Mouse (Mus musculus) heart, embryonic 11.5 days (tissue): ENCODE results near the gene S100a6. TPM values are rescaled to one million over a fixed set of nuclear protein-coding genes. Genes with fewer than 3 reads are reported as not detected.

Experiments used
- ATAC-seq: fragments of 200-750 bp; cut with Nextera tagmentation; replicated peaks from 2 replicates; pipeline ENCODE4 v1.8.0; 2017; ENCODE audit warnings: moderate library complexity; ENCODE audit not compliant: insufficient number of reproducible peaks, low FRiP score, low TSS enrichment
- H3K27ac ChIP-seq: fragments of 300-500 bp; sonication (generic); 2 replicates; pipeline ENCODE4 v1.5.1; 2014; ENCODE audit warnings: mild to moderate bottlenecking, low read depth, low read length
- H3K27me3 ChIP-seq: fragments of 300-500 bp; sonication (generic); 2 replicates; pipeline ENCODE4 v1.6.1; 2014; ENCODE audit warnings: mild to moderate bottlenecking, low read length, mixed read lengths; ENCODE audit not compliant: control insufficient read depth, insufficient read depth
- H3K36me3 ChIP-seq: fragments of 300-500 bp; sonication (generic); 2 replicates; pipeline ENCODE4 v1.6.1; 2014; ENCODE audit warnings: mild to moderate bottlenecking, low read length, moderate library complexity, mixed read lengths; ENCODE audit not compliant: control insufficient read depth, insufficient read depth
- H3K4me1 ChIP-seq: fragments of 300-500 bp; sonication (generic); 2 replicates; pipeline ENCODE4 v1.6.1; 2014; ENCODE audit warnings: low read length; ENCODE audit not compliant: control insufficient read depth, insufficient read depth
- H3K4me2 ChIP-seq: fragments of 300-500 bp; sonication (generic); 2 replicates; pipeline ENCODE4 v1.6.1; 2014; ENCODE audit warnings: mild to moderate bottlenecking, moderate library complexity
- H3K4me3 ChIP-seq: fragments of 300-500 bp; sonication (generic); 2 replicates; pipeline ENCODE4 v1.5.1; 2014; ENCODE audit warnings: low read depth, low read length
- H3K9ac ChIP-seq: fragments of 300-500 bp; sonication (generic); 2 replicates; pipeline ENCODE4 v1.6.1; 2014; ENCODE audit warnings: mild to moderate bottlenecking, low read depth, low read length, moderate library complexity
- H3K9me3 ChIP-seq: fragments of 300-500 bp; sonication (generic); replicated peaks from 2 replicates; pipeline ENCODE4 v1.6.1; 2016; ENCODE audit warnings: low read length; ENCODE audit not compliant: control insufficient read depth
- WGBS: fragments of 180-500 bp; shearing (Covaris S2); extraction: QIAGEN DNeasy Blood & Tissue Kit; methylation state at CpG from one replicate; pipeline ENCODE4 v1.1.7; 2014; ENCODE audit not compliant: insufficient replicate concordance; 5-methylcytosine and 5-hydroxymethylcytosine counted together
- polyA plus RNA-seq: library from polyadenylated mRNA; unstranded; fragments of >200 nt; fragmentation: Nextera tagmentation; extraction: Ambion mirVana; gene quantifications from 2 replicates; pipeline ENCODE4 v1.2.1, GENCODE M21; 2014

The S100a6 gene
- polyA plus RNA-seq, 1 experiment from 2014 or later: 43.6 TPM

GRCm38 (mm10) chr3:90604416-90604815 lies 8.3 kb upstream of the S100a6 start:
- Histone ChIP-seq H3K4me2 (no peak overlapping the region), H3K36me3 (no peaks in the 10 kb centered on the region), H3K4me3 (no peak overlapping the region), H3K9ac (no peak overlapping the region), H3K27ac (no peak overlapping the region), H3K4me1 (peaks cover 5% of the 10 kb centered on the region; the same call in 1 of the 2 replicates), H3K9me3 (no peaks in the 10 kb centered on the region), H3K27me3 (0 out of 2 replicates have a peak, but pooled peaks cover 3% of the 10 kb centered on the region)
- ATAC-seq: 0 out of 2 replicates have a peak, but pooled peaks have one; percentile 19
- 48% methylated on average over 4 of the region's 4 CpGs for WGBS

GRCm38 (mm10) chr3:90605049-90605448 lies 7.6 kb upstream of the S100a6 start:
- H3K27ac ChIP-seq: no peak overlapping the region
- no peak overlapping the region for H3K4me3 ChIP-seq
- no peak overlapping the region for H3K9ac ChIP-seq
- ATAC-seq: no peak
- H3K4me2 ChIP-seq: no peak overlapping the region
- no peaks in the 10 kb centered on the region for H3K36me3 ChIP-seq
- H3K27me3 ChIP-seq: 0 out of 2 replicates have a peak, but pooled peaks cover 3% of the 10 kb centered on the region
- H3K9me3 ChIP-seq: no peaks in the 10 kb centered on the region
- peaks cover 5% of the 10 kb centered on the region; the same call in 1 of the 2 replicates for H3K4me1 ChIP-seq
- WGBS: 76% methylated on average over 3 of the region's 3 CpGs

DNA sequence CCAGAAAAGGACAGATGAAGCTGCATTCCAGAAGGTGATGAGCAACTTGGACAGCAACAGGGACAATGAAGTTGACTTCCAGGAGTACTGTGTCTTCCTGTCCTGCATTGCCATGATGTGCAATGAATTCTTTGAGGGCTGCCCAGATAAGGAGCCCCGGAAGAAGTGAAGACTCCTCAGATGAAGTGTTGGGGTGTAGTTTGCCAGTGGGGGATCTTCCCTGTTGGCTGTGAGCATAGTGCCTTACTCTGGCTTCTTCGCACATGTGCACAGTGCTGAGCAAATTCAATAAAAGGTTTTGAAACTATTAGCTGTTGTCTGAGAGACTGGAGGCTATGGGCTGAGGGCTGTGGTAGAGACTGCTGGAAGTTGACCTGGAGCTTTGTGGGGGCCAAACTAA lies 6.9 kb upstream of the S100a6 start:
- WGBS: 84% methylated on average over 2 of the region's 2 CpGs
- H3K4me1 ChIP-seq: peaks cover 5% of the 10 kb centered on the region; the same call in 1 of the 2 replicates
- H3K9ac ChIP-seq: no peak overlapping the region
- H3K4me2 ChIP-seq: no peak overlapping the region
- 0 out of 2 replicates have a peak, but pooled peaks cover 3% of the 10 kb centered on the region for H3K27me3 ChIP-seq
- no peak overlapping the region for H3K27ac ChIP-seq
- no peaks in the 10 kb centered on the region for H3K36me3 ChIP-seq
- no peak for ATAC-seq
- no peak overlapping the region for H3K4me3 ChIP-seq
- H3K9me3 ChIP-seq: no peaks in the 10 kb centered on the region

DNA sequence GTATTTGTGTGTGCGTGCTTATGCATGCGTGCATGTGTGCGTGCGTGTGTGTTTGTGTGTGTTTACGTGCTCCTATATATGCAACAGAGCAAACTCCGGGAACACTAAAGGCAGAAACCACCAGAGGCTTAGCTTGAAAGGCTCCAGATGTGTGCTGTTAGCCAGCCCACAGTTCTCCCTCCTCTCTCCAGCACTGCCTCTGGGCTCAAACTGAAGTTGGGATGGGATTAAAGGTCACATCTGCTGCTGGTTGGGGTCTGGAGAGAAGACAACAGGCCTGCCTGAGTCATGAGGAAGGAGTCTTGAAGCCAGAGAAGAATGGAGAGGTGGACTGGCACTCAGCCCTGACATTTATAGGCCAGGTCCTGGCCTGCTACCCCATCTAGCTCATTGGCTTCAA lies 6.5 kb upstream of the S100a6 start:
- no peak overlapping the region for H3K9ac ChIP-seq
- peaks cover 5% of the 10 kb centered on the region; the same call in 1 of the 2 replicates for H3K4me1 ChIP-seq
- no peaks in the 10 kb centered on the region for H3K9me3 ChIP-seq
- no peak overlapping the region for H3K27ac ChIP-seq
- H3K4me2 ChIP-seq: no peak overlapping the region
- no peaks in the 10 kb centered on the region for H3K36me3 ChIP-seq
- WGBS: 91% methylated on average over 6 of the region's 6 CpGs
- ATAC-seq: no peak
- H3K4me3 ChIP-seq: no peak overlapping the region
- H3K27me3 ChIP-seq: 0 out of 2 replicates have a peak, but pooled peaks cover 3% of the 10 kb centered on the region

DNA sequence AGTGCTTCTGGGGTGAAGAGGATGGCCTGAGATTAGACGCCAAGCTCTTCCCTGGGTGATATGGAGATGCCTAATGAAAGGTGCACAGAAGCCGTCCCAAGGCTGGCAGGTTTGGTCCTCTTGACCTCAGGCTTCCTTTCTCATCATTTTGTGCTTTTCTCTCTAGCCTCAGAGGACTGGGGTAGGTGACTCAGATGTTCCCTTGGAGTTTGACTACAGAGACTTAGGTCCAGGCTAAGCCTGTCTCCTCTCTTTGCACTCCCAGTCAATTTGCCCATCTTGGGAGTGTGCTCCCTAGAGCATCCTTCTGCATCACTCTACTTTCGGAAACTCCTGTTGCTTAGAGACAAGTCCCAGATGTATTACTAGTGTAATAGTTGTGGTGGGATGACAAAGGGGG lies 5.3 kb upstream of the S100a6 start:
- ATAC-seq: no peak
- 69% methylated on average over 3 of the region's 3 CpGs for WGBS

DNA sequence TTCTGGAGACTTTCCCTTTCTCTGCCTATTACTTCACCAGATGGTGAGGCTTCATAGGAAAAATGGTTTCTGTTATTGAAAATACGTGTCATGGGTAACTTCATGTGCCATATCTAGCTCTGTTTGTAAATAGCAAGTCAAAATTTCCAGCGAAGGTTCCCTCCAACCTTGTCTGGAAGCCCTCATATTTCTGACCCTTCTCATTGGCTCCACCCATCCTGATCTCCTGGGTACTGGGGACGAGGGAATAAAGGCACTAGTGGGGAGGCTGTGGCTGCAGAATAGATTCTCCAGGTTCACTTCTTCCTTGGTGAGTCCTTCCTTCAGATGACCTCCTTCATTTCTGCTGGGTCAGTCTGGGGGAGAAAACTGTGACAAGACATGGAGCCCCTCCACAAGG lies 4.5 kb upstream of the S100a6 start, which contains the start of gene S100a5:
Gene S100a5, plus strand, starts transcription at position 301 of the 400 bp plus-strand sequence.
- Histone ChIP-seq H3K9ac (no peak within 1 kb of the TSS), H3K27me3 (0 out of 2 replicates have a peak, but pooled peaks cover 3% of the 10 kb centered on the region), H3K4me1 (peaks cover 9% of the 10 kb centered on the region; the same call in 1 of the 2 replicates), H3K9me3 (no peaks in the 10 kb centered on the region), H3K4me3 (no peak within 1 kb of the TSS), H3K27ac (no peak within 1 kb of the TSS), H3K4me2 (no peak within 1 kb of the TSS), H3K36me3 (no peaks in the 10 kb centered on the region)
- ATAC-seq: no peak
- 47% methylated on average over 3 of the region's 3 CpGs for WGBS

More for the DNA sequence above, 5.3 kb upstream of the S100a6 start:
- Histone ChIP-seq H3K27me3 (0 out of 2 replicates have a peak, but pooled peaks cover 3% of the 10 kb centered on the region), H3K36me3 (no peaks in the 10 kb centered on the region), H3K9ac (no peak overlapping the region), H3K4me1 (peaks cover 5% of the 10 kb centered on the region; the same call in 1 of the 2 replicates), H3K4me2 (no peak overlapping the region), H3K4me3 (no peak overlapping the region), H3K27ac (no peak overlapping the region), H3K9me3 (no peaks in the 10 kb centered on the region)

DNA sequence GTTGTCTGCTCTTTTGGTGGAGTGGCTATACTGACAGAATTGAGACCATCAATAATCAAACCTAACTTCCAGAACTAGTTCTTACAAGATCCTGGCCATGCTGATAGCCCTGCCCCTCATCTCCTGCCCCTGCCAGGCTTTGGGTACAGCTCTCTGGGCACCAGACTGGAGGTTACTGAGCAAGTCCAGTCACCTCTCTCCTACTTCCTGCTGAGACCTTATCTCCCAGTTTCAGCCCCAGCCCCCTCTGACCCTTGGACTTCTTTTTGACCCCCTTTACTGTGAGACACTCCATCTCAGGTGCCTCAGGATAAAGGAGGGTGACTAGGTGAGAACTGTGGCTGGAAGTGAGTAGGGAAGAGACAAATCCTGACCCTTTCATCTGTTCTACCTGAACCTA lies 3.6 kb upstream of the S100a6 start:
- Histone ChIP-seq H3K4me1 (0 out of 2 replicates have a peak, but pooled peaks cover 5% of the 10 kb centered on the region), H3K9me3 (no peaks in the 10 kb centered on the region), H3K36me3 (no peaks in the 10 kb centered on the region), H3K9ac (no peak overlapping the region), H3K27ac (no peak overlapping the region), H3K4me3 (no peak overlapping the region), H3K4me2 (no peak overlapping the region), H3K27me3 (0 out of 2 replicates have a peak, but pooled peaks cover 3% of the 10 kb centered on the region)
- no peak for ATAC-seq

GRCm38 (mm10) chr3:90611494-90611893 lies 1.2 kb upstream of the S100a6 start:
- no peak overlapping the region for H3K27ac ChIP-seq
- no peak for ATAC-seq
- WGBS: 76% methylated on average over 3 of the region's 3 CpGs

GRCm38 (mm10) chr3:90612061-90612460 lies 621 bp upstream of the S100a6 start:
- Histone ChIP-seq H3K4me1 (0 out of 2 replicates have a peak, but pooled peaks cover 5% of the 10 kb centered on the region), H3K27me3 (0 out of 2 replicates have a peak, but pooled peaks cover 3% of the 10 kb centered on the region), H3K27ac (no peak overlapping the region), H3K36me3 (no peaks in the 10 kb centered on the region), H3K4me3 (no peak overlapping the region), H3K9ac (no peak overlapping the region), H3K4me2 (no peak overlapping the region), H3K9me3 (no peaks in the 10 kb centered on the region)
- ATAC-seq: no peak
- WGBS: 49% methylated on average over 4 of the region's 4 CpGs

More at GRCm38 (mm10) chr3:90611494-90611893, 1.2 kb upstream of the S100a6 start:
- 0 out of 2 replicates have a peak, but pooled peaks cover 3% of the 10 kb centered on the region for H3K27me3 ChIP-seq
- no peak overlapping the region for H3K4me3 ChIP-seq
- H3K4me1 ChIP-seq: 0 out of 2 replicates have a peak, but pooled peaks cover 5% of the 10 kb centered on the region
- H3K36me3 ChIP-seq: no peaks in the 10 kb centered on the region
- H3K9ac ChIP-seq: no peak overlapping the region
- H3K4me2 ChIP-seq: no peak overlapping the region
- H3K9me3 ChIP-seq: no peaks in the 10 kb centered on the region
